In the genomic region with DNA sequence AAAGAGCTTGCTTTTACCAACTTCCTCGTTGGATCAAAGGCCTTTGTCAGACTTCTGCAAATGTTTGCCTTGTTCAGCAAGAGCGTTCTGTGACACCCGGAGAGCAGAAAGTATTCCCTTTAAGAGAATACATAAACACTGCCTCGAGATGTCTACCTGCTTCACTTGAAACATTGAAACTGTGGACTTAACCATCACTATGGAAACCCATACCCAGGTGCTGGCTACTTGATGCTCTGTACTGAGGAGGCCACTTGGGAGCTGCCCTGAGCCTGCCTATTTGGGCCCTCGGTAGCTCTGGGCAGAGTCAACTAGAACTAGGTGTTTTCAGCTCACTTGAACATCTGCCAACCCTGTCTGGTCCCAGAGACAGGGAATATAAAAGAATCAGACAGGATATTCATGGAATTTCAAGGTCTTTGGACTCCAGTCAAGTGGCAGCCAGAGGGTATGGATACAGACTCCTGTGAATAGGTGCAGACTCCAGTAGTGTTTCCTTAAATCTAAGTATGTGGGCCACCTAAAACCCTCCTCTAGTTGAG, we compare ENCODE assay signal across 12 mouse cellular contexts.
A peak's percentile ranks its signal among the peaks of the same experiment; 100 is the strongest.
DNase-seq lines count a peak whose midpoint lies in the region; ATAC-seq and TF ChIP-seq lines count a peak whose summit lies in the region.
"Had no signal": no experiment of that assay in that cellular context is flagged by ENCODE, and none has a peak within 500 bp of the region (broad histone marks: within the 10 kb centered on the region; RNA-seq: fewer than 3 reads in every experiment).

No protein-coding gene starts in this region.

- H3K27me3 ChIP-seq in kidney, adult 2 months (replicated peaks; ENCODE audit: control insufficient read depth, insufficient read depth, low read length), result no peaks in the 10 kb centered on the region
- no peaks in the 10 kb centered on the region for H3K27me3 ChIP-seq in midbrain, embryonic 16.5 days (ENCODE audit: control insufficient read depth, insufficient read depth, low read depth, low read length)

- no peaks in the 10 kb centered on the region for H3K4me1 ChIP-seq in kidney, adult 2 months (ENCODE audit: control insufficient read depth, insufficient read depth, low read length)
- H3K4me1 ChIP-seq in midbrain, embryonic 16.5 days (ENCODE audit: control insufficient read depth, insufficient read depth, low read length), result peaks cover 37% of the 10 kb centered on the region

- peak; percentile 26 for DNase-seq in adrenal gland, adult 2 months
- DNase-seq in adrenal gland, adult 18-20 months (ENCODE audit: low spot score in 2 of 2), result no peak
- peak; percentile 46 for DNase-seq in kidney, adult 2 months
- DNase-seq in kidney, postnatal 25 days, result no peak
- no peak for DNase-seq in urinary bladder, adult 2 months (ENCODE audit: low spot score)
- no peak for DNase-seq in heart, postnatal 14 days
- DNase-seq: cerebellum, postnatal 14 days; heart, postnatal 4 days had no signal

- no peak for TF ChIP-seq CTCF in kidney, adult 2 months (conservative IDR thresholded peaks at IDR 0.05; ENCODE audit: insufficient read depth, insufficient read length, low read depth, low read length)

- TF ChIP-seq POLR2A in kidney, adult 2 months (IDR thresholded peaks at IDR 0.05; ENCODE audit: low read depth, low read length), result no peak

- H3K36me3 ChIP-seq in kidney, adult 2 months (ENCODE audit: control insufficient read depth, insufficient read depth, low read length), result no peaks in the 10 kb centered on the region
- no peaks in the 10 kb centered on the region for H3K36me3 ChIP-seq in midbrain, embryonic 16.5 days (ENCODE audit: control insufficient read depth, insufficient read depth, low read length)

- H3K4me3 ChIP-seq in kidney, adult 2 months (ENCODE audit: insufficient read depth, low read depth, low read length), result no peak overlapping the region
- H3K4me3 ChIP-seq in midbrain, embryonic 16.5 days (ENCODE audit: low read depth, low read length), result no peak overlapping the region

- 55% methylated on average over 5 of the region's 5 CpGs for WGBS in kidney, adult 2 months
- 31% methylated on average over 5 of the region's 5 CpGs for WGBS in midbrain, embryonic 16.5 days

- H3K4me2 ChIP-seq in midbrain, embryonic 16.5 days (ENCODE audit: low read length), result no peak overlapping the region; the same call in 1 of the 2 replicates
- H3K4me2 ChIP-seq: liver, embryonic 11.5 days had no signal

- H3K27ac ChIP-seq in kidney, adult 2 months (ENCODE audit: insufficient read depth, low read depth, low read length), result no peak overlapping the region
- peak overlapping the region; percentile 68 for H3K27ac ChIP-seq in midbrain, embryonic 16.5 days (ENCODE audit: low read length)

- peak; percentile 31; the same call in 1 of the 2 replicates for ATAC-seq in granulocyte monocyte progenitor cell, adult 5-6 weeks (replicated peaks; ENCODE audit: poor library complexity, severe bottlenecking)
- peak; percentile 39; the same call in 1 of the 2 replicates for ATAC-seq in midbrain, embryonic 16.5 days
- ATAC-seq: activated CD4-positive, CD25-positive, alpha-beta regulatory T cell, adult 4 months had no signal

- H3K9me3 ChIP-seq in midbrain, embryonic 16.5 days (replicated peaks; ENCODE audit: control insufficient read depth, low read length, poor library complexity, severe bottlenecking), result no peaks in the 10 kb centered on the region

- no peak overlapping the region for H3K9ac ChIP-seq in midbrain, embryonic 16.5 days (ENCODE audit: low read depth, low read length)

- intact Hi-C loops in heart, postnatal 14 days (cut with DNase I), result no loop called here

Comparison
In these comparisons a context has a peak if more than half of its experiments do, and no peak if none do; other contexts are left out.
1. DNase-seq: peak in adrenal gland, adult 2 months (single experiment) and kidney, adult 2 months (single experiment); none in adrenal gland, adult 18-20 months (0 of 2), kidney, postnatal 25 days (0 of 2), urinary bladder, adult 2 months (single experiment) and heart, postnatal 14 days (0 of 2).